Mouse (Mus musculus): ENCODE data around the gene Hsdl2.
"Not testable (repeated sequence)": the region's sequence is repeated elsewhere in the genome, so short reads cannot be mapped to it uniquely, and the experiment has no call there.

Hsdl2 gene

DNA sequence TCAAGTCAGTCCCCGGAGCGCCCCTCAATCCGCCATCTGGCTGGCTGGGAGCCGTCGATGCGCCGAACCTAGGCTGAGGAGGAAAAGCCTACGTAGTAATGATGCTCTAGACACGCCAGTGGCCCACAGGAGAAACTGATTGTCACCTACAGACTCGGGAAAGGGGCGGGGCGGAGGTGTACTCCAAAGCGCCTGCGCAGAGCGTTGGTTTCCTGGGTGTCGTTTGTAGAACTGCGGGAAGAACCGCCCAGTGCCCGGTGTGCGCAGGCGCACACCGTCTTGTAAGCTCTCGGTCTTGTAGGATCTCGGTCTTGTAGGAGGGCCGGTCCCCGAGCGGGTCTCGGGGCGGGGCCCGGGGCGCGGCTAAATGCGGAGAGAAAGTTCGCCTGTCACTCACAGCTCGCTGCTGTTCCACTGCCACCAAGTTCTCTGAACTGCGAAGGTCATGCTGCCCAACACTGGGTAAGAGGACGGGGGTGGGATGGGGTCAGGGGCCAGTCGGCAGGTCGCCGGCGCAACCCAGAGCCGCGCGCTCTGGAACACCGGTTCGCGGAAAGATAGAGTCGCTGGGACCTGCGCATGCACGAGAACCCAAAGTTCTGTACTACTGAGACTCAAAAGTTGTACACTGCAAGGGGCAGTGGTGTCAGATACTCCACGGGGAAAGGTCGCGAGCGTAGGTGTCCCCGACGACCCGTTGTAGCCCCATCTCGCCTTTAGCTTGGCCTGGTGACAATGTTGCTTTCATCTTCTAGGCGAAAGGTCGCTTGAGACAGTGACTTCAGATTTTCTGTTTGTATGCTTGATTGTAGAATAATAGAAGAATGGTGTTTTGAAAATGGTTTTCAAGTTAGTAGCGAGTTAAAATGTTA is at the start of gene Hsdl2:
Gene Hsdl2 (plus strand): TSS at position 250 of the 872 bp plus-strand sequence.
- peak; percentile 98 for DNase-seq (ENCODE audit: low spot score)

DNA sequence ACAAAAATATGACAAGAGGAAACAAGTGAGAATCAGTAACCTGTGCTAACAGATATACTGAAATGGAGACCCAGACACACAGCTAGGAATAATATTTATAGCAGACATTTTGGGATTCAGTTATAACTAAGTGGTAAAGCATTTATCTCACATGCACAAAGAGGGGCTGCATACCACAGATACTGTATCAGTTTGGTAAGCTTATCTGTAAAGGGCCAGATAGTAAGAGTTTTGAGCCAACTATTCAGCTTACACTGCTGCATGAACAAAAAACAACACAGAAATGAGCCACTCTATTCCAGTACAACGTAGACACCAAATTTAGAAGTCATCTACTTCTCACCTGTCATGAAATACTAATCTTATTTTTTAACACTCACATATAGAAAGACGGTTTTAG is 48.1 kb upstream of the Hsdl2 start:
- DNase-seq (ENCODE audit: low spot score): no peak

GRCm38 (mm10) chr4:59535624-59536023 is 45.7 kb upstream of the Hsdl2 start:
- DNase-seq (ENCODE audit: low spot score): no peak

- DNase-seq (ENCODE audit: low spot score): no peak
Measured at GRCm38 (mm10) chr4:59536281-59536680, 45.1 kb upstream of the Hsdl2 start.

- DNase-seq (ENCODE audit: low spot score): no peak
Measured at GRCm38 (mm10) chr4:59543006-59543405, 38.4 kb upstream of the Hsdl2 start.

- no peak for DNase-seq (ENCODE audit: low spot score)
Measured at GRCm38 (mm10) chr4:59544654-59545053, 36.7 kb upstream of the Hsdl2 start.

DNA sequence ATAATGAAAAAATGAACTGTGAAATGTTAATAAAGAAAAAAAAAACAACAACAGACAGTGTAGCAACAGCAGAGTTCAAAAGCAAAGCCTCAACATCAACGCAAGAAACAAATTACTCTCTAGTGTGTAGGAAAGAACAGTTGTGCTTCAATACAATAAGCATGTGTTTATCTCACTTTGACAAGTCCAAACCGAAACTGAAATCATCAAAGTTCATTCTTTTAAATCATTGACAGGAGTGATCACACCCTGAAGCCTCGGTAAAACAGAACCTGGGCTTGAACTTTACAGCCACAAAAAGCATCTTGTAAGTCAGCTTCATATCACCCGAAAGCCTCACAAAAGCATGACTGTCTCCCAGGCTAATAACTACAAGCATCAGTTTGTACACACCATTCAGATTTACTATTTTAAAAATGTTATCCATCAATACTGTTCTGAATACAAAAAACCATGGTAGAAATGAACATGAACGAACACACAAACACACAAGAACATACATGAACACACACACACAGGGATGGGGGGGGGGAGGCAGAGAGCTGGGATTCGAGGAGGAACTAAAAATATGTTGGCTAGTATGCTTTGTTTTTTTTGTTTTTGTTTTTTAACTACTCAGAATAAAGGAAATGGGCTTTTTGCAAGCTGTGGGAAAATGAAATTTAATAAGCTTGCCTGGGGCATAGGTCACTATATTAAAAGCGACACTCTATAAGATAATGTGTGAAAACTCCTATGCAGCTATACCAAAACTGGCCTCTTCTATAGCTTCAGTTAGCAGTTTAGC is 34.9 kb upstream of the Hsdl2 start:
- no peak for DNase-seq (ENCODE audit: low spot score)

DNA sequence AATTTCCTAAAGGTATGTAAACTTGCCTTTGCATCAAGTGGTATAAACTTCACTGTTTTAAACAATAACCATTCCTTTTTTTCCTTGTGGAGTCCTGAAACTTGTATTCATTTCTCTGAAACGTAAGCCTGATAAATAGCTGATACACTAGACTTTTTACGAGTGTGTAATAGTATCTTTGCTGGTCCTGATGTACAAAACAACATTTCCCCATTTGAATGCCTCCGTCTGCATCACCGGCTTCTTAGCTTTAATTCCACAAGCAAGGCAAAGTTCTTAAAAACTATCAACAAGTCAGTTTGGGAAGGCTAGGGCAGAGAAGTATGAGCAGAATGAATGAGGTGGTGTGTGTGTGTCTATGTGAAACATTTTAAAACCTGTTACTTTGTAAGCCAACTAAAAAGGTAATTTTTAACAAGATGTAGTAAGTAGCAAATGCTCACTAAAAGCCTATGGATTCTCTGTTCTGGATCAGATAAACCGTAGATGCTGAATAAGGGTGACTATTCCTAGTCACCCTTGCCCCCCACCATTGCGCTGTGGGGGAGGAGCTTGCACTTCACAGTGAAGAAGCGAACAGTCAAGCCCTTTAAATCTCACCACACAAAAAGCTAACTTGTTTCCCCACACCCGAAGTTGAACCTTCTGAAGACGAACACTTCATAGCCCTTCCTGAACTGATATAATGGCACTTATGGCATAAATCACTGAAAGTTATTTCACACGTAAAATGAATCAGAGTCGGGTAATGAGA is 34.0 kb upstream of the Hsdl2 start:
- peak; percentile 70 for DNase-seq (ENCODE audit: low spot score)

GRCm38 (mm10) chr4:59548011-59548559 is 33.3 kb upstream of the Hsdl2 start:
- no peak for DNase-seq (ENCODE audit: low spot score)

DNA sequence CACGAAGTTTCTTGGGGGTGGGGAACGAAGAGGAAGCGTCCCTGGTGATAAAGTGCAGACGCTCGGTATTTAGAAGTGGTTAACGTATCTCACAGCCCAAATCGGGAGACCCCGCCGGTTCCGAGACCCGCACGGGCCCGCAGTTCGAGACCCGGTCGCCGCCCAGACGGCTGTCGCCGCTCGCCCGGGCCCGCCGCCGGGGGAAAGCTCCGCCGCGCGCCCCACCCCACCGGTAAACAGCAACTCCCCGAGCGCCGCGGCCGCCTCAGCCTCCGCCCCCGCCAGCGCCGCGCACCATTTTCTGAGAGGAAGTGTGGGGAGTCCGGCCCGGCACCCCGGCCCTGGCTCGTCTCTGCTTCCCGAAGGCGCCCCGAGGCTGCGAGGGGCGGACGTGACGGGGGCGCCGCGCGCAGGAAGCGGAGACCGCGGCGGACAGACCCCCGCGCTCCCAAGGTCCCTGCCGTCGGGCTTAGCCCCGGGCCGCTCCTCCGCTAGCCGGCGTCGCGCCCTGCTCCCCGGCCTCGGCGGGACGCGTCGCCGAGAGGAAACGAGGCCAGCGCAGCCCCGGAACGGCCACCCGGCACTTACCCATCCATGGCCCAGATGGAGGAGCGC is 32.7 kb upstream of the Hsdl2 start:
- peak; percentile 76 for DNase-seq (ENCODE audit: low spot score)

- peak; percentile 96 for DNase-seq (ENCODE audit: low spot score)
Measured at GRCm38 (mm10) chr4:59549175-59549976, 32.0 kb upstream of the Hsdl2 start, which contains the start of gene Ptbp3. Ptbp3 (minus strand) TSS chr4:59549364.

DNA sequence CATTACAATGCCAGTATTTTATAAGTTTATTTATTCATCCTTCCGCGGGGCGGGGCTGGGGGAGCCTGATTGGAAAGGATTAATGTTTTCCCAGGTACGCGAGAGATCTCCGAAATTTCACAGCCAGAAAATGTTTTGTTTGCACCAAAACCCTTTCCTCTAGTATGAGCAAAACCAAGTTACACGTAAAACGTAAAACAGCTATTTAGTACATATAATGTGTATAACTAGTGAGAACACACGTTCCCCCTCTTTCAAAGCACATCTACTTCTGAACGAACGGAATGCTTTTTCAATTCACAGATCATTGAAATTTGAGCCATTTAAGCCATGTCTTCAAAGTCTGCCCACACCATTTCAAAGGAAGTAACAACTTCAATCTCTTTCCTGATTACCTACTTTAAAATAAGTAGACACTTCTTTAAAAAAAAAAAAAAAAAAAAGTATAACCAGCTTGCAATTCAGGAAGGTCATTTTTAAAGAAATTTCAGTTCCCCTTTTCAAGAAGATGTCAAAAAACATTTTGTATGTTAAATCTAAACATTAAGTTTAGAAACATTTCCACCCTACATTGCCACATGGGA is 31.3 kb upstream of the Hsdl2 start:
- DNase-seq (ENCODE audit: low spot score): no peak

DNA sequence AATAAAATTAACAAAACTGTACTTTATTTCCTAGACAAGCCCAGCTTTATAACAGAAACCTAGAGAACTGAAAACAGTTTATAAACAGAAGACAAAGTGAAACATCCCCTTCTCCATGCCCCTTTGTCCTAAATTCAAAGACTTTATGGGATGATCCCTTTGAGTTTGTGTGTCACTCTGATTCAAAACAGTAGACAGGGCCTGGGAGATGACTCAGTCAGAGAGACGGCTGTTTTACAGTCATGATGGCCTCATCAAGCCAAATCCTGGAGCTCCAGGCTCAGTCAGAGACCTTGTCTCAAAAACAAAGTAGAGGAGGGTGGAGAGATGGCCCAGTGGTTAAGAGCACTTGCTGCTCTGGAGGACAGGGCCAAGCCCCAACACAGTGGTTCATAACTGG is 29.5 kb upstream of the Hsdl2 start:
- DNase-seq (ENCODE audit: low spot score): no peak

- DNase-seq (ENCODE audit: low spot score): peak; percentile 44
Measured at GRCm38 (mm10) chr4:59552835-59553234, 28.5 kb upstream of the Hsdl2 start.

DNA sequence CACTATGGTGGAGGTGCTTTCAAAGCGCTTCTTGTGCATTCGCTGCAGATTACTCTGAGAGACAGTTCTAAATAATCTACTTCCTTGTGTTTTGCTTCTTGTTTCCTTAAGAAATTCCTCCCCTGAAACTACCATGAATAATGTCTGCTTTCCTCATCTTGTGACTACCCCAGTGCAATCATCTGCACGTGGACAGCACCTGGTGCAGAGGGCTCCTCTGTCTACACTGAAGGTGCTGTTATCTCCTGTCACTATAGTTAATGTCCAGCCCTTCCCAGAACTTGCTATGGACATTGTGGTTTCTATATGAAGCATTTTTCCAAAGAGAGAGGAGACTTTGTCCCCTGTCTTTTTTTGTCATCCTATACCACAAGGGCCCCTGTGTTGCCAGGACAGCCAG is 27.8 kb upstream of the Hsdl2 start:
- DNase-seq (ENCODE audit: low spot score): peak; percentile 82

DNA sequence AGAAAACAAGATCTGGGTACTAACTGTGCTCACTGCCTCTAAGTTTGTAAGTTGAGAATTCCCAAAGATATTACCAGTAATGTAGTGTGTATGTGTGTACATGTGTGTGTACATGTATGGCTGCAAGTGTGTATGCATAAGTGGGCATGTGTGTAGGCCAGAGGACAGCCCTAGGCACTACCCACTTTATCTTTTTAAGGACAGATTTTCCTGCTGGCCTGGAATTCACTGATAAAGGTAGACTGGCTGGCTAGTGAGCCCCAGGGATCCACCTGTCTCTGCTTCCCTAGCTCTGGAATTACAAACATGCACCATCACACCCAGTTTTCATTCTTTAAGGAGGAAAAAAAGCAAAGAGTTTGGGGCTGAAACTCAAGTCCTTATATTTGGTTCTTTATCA is 26.2 kb upstream of the Hsdl2 start:
- no peak for DNase-seq (ENCODE audit: low spot score)

DNA sequence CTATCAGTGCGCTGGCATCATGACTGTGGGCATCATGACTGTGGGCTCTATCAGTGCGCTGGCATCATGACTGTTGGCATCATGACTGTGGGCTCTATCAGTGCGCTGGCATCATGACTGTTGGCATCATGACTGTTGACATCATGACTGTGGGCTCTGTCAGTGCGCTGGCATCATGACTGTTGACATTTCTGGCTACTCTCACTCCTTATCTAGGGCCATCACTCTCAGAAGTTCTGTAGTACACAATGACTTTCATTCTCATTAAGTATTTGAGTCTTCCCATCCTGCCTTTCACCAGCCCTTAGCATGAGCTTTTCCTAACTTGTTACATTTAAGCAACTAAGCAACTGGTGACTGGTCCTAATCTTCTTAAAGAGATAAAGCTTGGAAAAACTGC is 24.0 kb upstream of the Hsdl2 start:
- DNase-seq (ENCODE audit: low spot score): not testable (repeated sequence)

GRCm38 (mm10) chr4:59558096-59558720 is 23.2 kb upstream of the Hsdl2 start:
- DNase-seq (ENCODE audit: low spot score): peak; percentile 80

GRCm38 (mm10) chr4:59560141-59560540 is 21.2 kb upstream of the Hsdl2 start:
- no peak for DNase-seq (ENCODE audit: low spot score)

- no peak for DNase-seq (ENCODE audit: low spot score)
Measured at GRCm38 (mm10) chr4:59564128-59564527, 17.2 kb upstream of the Hsdl2 start.
